Mouse (Mus musculus) layer of hippocampus, adult 8-10 months (tissue): ENCODE data around the gene Max. TPM values are rescaled to one million over a fixed set of nuclear protein-coding genes. Genes with fewer than 3 reads are reported as not detected.

Experiments used
- DNase-seq, 2 experiments: peaks; one replicate each; pipeline ENCODE4 v3.0.0; 2022; ENCODE audit warnings: low spot score in 2 of 2
- total RNA-seq, 4 experiments: library from RNA; stranded (reverse); gene quantifications; 2 replicates each; pipeline ENCODE4 v1.2.4; 2022

Gene Max
- total RNA-seq, 4 experiments from 2014 or later: 70.9 to 85.2 (median 79.5) TPM

DNA sequence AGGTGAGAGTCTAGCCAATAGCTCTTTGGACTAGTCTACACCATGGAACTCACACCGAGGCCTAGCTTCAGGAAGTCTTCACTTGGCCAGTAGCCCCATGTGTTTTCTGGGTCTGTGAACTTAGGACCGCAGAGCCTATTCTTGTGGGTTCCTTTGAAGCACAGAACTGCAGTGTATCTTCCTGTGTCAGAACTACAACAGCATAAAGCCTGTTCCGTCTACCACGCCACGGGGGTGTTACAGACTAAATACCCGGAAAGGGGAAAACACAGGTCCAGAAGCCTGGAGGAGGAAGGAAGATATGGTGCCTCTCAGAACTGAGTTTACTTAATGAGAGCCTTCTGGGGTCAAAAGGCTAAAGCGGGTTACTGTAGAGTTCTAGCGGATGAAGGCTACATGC lies 38.9 kb downstream of the Max start:
- DNase-seq: no peak

DNA sequence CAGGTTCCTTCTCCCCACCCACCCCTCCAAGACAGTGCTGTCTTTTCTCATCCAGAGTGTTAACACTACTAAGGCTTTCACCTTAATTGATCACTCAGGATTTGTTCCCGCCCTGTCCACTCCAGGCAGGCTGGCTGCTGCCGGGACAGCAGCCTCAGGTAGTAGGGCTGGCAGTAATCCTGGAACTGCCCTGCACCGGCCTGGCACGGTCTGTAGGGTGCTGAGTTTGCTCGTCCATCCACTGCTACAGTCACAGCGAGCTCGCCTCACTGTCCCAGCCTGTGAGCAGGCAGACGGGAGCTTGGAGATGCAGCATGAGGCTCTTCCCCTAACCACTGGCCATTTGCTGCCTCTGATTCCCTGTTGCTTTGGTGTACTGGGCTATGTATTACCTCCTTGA lies 41.0 kb downstream of the Max start:
- DNase-seq: no peak

DNA sequence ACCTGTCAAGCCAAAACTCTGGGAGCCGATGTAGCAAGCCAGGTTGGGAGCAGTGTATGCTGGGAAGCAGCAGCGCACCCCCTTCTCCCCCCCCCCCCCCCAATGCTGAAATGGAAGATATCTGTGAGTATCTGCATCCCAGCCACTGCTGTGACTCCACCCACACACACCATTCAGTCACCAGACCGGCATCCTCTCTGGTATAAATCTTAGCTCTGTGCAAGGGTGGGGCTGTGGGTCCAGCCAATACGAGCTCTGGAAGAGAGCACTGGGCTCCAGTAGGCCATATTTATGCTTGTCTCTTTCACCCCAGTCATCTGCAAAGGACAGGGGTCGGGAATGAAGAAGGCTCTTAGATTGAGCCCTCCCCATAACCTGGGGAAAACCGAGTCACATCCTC lies 41.6 kb downstream of the Max start:
- no peak for DNase-seq

DNA sequence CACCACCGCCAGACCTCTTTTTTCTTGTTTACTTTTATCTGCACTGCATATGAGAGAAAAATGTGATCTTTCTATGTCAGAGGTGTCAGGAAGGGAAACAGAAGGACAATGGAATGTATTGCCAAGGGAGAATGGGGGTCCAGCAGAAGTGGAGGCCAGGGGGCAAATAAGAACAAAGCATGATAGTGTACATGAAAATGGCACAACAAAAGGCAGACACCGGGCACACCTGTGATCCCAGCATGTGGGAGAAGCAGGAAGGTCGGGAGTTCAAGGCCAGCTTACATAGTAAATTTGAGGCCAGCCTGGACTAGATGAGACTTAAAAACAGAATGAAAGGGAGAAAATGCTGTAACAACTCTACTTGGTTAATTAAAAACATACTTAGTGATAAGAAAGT lies 43.1 kb downstream of the Max start:
- DNase-seq: no peak

DNA sequence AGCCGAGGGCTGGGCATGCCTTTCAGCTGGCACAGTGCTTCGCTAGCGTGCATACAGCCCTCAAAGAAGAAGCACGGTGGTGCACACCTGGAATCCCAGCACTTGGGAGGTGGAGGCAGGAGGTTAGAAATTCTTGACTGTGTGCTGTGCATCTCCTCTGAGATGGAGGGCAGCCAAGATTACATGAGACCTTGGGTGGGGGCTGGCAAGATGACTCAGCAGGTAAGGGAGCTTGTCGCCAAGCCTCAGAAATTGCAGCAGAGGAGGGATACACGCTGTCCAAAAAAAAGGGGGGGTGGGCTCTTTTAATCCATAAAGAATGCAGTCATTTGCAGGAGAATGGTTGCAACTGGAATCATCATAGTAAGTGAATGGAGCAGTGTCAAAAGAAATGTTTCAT lies 43.9 kb downstream of the Max start:
- DNase-seq: no peak

DNA sequence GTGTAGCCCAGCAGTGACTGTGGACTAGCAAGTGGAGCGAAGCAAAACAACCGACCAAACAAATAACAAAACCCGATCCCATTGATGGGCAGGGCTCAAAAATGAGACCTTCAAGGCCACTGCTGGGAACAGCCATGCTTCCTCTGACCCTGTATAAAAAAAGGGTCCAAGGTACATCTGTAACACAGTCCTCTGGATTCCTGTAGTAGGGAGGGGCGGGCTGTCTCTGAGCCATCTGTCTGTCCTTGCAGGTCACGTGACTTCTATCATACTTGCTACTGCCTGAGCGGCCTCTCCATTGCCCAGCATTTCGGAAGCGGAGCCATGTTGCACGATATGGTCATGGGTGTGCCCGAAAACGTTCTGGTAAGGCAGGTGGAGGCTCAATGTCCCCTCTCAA lies 45.8 kb downstream of the Max start:
- no peak for DNase-seq

DNA sequence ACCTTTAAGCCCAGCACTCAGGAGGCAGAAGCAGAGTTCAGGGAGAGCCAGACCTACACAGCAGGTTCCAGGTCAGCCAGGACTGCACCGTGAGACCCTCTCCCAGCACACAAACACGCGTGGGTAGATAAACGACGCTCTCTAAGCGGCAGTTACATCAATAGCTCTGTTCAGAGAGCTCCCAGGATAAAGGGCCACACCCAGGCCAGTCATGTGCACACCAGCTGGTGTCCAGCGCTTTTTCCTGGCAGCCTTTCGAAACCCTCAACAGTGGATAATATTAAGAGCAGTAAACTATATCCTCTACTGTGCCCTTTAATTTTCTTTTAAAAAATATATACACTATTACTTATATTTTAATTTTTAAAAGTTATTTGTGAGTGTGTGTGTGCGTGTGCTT lies 49.8 kb downstream of the Max start:
- no peak for DNase-seq

DNA sequence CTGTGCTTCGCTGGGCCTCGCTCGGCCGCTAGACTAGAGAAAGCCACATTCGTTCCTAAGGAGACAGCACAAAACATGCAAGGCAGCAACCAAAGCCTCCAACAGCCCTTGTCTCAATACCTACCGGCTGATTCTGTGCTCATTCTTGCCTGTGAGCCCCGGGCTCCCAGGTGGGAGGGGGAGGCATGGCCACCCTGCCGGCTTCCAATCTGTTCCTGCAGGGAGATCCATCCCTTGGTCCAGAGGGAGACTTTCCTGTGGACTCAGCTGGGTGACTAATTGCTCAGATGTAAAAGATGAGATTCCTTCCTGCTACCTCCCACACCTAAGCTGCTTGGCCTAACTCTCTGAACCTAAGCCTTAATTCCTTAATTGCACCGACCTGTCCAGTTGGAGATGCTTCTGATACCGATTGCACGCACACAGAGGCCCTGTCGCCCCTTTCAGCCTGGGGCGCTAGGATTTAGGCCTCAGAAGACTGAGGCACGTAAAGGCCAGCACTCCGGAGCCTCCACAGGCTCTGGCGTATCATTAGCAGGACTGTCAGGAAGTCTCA lies 50.8 kb downstream of the Max start:
- no peak for DNase-seq

DNA sequence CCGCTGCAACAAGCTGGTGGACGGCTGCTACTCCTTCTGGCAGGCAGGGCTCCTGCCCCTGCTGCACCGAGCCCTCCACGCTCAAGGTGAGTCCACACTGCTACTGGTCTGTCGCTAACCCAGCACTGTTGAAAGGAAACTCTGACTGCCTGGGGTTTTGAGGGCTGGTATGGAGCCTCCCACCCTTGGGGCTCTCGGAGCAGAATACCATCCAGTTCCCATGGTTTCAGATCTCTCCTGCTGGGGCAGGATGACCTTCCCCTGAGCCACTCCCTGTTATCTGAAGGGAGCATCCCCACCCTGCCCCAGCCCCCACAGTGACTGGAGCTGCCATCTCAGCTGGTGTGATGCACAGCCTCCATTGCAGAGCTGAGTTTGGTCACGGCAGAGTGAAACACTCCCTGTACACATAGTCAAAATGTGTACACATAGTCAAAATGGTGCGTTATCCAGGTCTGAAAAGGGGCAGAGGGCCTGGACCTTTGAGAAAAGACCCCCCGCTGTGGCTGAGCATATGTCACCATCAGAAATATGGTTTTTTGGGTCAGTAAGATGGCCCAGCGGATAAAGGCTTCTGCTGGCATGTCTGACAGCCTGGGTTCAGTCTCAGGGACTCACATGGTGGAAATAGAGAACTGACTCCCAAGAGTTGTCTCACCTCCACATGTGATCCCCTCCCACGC lies 51.6 kb downstream of the Max start:
- no peak for DNase-seq

DNA sequence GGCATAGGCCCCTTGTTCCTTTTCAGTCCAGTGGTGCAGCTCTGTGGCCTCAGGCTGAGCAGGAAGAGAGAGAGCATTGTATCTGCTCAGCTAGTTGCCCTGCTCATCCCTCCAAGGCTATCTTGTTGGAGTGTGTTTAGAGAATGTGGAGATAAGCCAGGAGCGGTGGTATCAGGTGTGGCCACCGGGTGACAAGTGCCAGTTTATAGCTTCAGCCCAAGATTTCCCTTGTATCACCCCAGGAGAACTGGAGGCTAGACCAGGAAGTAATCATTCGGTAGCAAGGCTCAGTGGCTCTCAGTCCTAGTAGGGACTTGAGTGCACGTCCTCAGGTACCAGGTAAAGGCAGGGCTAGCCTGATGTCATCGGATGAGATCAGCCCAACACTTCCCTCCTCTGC lies 52.8 kb downstream of the Max start:
- no peak for DNase-seq

DNA sequence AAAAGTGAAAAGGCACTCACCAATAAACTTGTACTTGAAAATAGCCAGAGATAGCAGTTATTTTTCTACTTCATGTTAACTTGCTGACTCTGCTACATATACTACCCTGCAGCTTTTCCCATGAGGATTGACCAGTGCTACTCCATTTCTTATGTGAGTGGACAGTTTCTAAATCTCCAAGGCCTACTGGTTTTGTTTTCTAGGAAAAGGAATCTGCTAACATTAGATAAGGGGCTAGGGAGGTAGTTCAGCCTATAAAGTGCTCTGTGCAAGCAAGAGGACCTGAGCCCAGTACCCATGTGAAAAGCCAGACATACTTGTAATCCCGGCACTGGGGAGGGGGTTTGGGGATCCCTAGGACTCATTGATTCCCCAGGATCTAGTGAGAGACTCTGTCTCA lies 55.7 kb downstream of the Max start:
- no peak for DNase-seq

DNA sequence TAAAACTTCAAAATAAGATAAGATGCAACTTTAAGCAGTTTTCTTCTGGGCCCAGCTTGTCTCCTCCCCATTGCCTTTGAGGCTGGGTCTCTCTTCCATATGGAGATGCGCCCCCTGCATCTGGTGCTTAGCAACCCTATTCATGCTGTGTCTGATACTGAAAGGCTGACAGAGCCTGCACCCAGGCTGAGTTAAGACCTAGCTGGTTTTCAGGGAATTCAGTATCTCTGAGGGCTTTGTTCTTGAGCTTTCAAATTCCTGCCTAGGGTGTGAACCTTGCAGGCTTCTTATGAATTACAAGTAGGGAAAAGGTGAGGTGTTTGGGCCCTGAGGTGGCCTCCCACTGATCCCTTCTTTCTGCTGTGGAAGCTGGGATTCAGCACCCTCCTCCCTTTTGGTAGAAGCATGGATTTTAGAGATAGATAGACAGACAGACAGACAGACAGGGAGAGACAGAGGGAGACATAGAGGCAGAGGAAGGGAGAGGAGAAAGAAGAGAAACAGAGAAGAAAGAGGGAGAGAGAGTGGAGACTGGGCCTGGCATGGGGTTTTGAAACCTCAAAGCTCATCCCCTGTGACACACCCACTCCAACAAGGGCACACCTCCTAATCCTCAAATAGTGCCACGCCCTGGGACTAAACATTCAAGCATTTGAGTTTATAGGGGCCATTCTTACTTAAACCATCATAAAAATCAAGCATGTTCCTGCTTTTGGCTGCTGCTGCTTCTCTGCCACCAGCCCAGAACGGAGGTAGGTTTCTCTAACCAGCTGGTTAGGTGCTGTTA lies 60.3 kb downstream of the Max start:
- no peak for DNase-seq

DNA sequence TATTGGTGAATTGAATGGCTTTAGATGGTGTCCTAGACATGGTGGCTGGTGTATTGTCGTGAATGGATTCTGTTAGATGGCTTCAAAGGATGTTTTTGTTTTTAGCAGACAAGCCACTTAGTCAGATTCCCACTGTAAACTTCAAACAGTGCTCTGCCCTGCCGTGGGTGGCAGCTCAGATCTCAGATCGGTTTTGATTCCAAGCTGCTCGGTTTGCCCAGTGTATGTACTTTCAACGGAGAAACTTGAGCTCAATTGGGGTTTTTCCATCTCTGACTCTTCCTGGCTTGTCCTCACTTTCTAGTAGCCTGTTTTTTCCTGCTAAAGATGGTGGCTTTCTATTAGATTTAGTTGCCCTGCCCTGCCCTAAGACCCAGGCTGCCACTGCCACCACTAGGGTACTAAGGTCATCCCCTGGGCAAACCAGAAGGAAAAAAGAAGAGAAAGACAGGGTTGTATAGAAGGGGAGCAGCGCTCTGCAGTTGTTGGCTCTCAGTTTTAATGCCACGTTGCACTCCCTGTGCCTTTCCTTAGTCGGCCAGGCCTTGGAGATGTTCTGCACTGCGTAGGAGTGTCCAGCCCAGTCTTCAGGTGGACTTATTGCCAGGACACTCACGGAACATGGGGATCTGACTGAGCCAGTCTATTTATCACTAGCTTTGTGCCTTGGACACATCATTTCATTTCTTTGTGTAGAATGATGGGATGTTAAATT lies 62.6 kb downstream of the Max start:
- no peak for DNase-seq

DNA sequence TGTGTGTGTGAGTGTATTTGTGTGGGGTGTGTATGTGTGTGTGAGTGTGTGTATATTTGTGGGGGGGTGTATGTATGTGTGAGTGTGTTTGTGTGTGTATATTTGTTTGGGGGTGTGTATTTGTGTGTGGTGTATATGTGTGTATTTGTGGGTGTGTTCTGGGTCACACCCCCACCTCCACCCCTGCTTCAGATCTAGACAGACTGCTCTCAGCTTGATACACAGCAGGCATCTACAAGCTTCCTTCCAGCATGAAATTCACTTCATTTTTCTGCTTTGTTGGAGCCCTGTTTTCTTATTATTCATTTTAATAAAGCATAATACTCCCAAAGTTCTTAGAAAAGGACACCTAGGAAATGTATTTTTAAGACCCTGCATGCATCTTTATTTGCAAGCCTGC lies 63.9 kb downstream of the Max start:
- DNase-seq: no peak

DNA sequence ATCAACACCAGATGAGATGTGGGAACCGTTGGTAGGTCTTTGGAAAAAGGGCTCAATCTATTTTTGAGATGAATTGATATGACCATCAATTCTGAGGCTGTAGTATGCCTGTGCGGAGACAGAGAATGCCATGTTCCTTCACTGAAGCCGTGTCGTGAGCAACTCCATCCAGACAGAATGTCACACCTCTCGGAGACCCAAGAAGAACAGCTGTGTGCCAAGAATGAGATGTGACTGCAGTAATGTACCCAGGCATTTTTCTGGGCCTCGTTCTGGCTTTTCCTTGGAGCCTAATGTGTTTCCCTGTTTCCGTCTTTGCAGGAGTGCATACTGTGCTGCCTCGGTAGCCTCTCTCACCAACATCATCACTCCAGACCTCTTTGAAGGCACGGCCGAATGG lies 65.0 kb downstream of the Max start:
- DNase-seq: no peak

DNA sequence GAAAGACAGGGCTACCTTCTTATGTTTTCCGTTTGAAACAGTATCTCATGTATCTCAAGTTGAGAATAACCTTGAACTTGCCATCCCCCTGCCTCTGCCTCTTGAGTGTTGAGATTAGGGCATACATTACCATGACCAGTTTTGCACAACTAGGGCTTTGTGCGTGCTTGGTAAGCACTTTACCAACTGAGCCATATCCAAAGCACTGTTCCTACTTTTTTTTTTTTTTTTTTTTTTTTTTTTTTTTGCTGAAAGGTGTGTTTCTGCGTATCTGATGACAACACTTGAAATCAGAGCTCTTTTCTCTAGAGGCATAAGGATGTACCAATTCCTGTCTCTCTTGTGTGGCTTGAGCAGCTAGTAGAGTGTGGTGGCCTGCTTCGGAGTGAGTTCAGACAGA lies 65.4 kb downstream of the Max start:
- no peak for DNase-seq

DNA sequence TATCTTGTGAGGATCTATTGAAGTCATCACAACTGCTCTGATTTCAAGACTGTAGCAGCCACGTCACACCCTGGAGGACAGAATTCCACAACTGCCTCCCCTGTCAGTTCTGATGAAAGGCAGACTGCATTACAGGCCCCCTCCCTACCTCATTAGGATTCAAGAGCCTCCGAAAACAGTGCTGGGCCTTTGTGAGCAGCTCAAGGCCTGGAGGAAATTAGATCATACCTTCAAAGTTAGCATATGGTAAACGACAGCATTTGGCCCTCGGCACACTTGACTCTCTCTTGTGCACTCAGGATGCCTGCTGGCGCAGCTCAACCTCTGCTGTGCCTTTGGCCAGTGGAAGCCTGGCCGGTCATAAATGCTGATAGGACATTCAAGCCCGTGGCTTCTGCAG lies 66.2 kb downstream of the Max start:
- DNase-seq: no peak

DNA sequence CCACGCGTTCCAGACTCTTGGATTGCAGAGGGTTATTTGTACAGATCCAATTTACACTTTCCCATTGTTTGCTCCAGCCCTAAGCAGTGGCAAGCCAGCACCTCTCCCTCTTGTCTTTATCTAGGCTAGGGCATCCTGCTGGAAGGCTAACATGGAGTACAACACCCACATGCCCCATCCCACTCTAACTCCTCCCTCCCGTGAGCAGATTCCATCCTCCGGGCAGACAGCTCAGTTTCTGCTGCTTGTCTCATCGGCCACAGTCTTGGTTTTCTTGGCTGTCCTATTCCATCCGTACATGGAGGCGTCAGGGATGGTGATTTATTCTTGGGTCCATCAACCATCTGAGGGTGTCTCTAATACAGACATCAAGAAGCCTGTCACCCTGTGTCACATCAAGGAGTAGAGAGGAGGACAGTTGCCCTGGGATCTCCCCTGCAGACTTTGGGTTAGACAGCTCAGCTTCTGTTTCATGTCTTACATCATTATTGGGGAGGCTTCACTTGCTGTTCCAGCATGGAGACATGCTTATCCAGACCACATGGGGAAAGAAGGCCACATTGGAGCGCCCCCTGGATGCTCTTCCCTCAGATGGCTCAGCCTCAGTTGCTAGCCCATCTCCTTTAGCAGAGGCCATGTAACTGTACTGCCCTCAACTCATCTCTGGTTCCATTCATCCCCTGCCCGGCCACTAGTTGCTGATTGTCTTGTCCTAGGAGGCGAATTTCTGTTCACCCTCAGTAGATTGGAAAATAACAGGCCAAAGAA lies 67.0 kb downstream of the Max start:
- no peak for DNase-seq

DNA sequence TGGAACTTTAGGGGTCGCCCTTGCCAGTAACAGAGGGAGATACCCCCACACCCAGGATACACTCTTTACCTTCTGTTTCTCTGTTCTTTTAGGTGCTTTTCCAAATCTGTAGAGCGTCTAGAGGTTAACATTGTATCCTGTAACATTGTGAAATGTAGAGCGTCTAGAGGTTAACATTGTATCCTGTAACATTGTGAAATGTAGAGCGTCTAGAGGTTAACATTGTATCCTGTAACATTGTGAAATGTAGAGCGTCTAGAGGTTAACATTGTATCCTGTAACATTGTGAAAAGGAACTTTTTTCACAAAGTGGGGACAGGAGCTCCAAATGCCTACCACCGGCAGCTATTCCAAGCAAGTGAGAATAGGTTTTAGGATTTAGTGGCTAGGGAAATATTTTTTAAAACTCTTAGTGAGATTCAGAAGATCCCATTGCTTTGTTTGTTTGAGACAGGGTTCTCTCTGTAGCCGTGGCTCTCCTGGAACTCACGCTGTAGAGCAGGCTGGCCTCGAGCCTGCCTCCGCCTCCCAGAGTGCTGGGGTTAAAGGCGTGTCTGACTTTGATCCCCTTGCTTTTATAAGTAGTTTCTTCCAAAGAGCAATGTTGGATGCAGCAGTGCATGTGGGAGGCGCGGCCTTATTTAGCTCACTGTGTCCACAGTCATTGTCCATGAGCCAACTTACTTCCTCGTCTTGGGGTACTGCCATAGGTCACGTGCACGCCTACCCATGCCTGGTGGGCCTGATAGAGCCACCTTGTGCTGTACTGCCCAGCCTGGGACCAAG lies 68.9 kb downstream of the Max start:
- no peak for DNase-seq

DNA sequence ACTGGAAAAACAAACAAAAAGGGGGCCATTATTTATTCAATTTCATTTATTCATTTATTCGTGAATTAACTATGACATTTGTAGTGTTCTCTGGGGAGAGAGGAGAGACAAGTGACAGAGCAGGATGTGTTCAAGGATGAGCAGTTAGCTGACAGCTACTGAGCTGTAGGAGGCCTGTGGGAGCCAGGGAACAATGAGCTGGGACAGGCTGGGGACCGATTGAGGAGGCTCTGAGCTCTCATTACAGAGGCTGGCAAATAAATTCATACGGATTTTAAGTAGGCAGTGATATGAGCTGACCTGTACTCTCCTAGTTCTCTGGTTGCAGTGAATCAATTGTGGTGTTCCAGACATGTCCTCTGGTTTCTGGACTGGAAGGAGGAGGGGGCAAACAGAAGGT lies 70.8 kb downstream of the Max start:
- no peak for DNase-seq
